Mouse (Mus musculus) frontal cortex, postnatal 10 days (tissue): ENCODE results near the gene Xlr4a.
"Not testable (repeated sequence)": the region's sequence is repeated elsewhere in the genome, so short reads cannot be mapped to it uniquely, and the experiment has no call there.

Experiments
- DNase-seq, 2 experiments: peaks; one replicate each; pipeline ENCODE4 v3.0.0; 2022; ENCODE audit warnings: low spot score in 2 of 2, mixed read lengths in 1 of 2

The Xlr4a gene

DNA sequence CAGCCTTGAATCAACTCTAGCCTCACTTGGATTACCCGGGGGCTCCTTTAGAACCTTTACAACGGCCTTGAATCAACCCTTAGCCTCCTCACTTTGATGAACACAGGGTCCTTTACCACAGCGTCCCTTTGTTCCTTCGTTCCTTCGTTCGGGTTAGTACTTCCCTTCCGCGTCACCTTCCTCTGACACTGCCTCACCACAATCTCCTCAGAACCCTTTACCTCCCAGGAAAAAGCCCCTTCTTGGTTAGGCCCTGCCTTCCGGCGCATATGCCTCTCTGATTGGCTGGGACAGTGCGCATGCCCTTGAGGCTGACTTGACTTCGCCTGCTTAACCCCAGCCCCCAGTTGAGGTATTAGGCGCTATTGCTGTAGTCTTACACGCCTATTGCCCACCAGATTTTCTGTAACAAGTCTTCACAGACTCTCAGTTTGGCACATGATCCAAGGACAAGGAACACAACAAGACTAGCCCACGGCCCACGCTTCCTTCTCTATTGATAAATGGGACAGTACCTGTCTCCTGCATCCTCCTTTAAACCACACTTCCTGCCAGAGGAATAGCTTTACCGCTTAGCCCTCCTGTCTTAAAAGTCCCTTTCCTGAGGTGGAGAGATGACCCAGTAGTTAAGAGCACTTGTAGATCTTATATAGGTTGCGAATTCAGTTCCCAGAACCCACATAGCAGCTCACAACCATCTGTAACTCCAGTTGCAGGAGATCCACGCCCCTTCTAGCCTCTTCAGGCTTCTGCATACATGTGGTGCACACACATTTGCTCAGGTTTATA lies at the start of gene Xlr4a:
Xlr4a (minus strand) TSS at position 212 of the 789 bp plus-strand sequence.
- DNase-seq = not testable (repeated sequence)

DNA sequence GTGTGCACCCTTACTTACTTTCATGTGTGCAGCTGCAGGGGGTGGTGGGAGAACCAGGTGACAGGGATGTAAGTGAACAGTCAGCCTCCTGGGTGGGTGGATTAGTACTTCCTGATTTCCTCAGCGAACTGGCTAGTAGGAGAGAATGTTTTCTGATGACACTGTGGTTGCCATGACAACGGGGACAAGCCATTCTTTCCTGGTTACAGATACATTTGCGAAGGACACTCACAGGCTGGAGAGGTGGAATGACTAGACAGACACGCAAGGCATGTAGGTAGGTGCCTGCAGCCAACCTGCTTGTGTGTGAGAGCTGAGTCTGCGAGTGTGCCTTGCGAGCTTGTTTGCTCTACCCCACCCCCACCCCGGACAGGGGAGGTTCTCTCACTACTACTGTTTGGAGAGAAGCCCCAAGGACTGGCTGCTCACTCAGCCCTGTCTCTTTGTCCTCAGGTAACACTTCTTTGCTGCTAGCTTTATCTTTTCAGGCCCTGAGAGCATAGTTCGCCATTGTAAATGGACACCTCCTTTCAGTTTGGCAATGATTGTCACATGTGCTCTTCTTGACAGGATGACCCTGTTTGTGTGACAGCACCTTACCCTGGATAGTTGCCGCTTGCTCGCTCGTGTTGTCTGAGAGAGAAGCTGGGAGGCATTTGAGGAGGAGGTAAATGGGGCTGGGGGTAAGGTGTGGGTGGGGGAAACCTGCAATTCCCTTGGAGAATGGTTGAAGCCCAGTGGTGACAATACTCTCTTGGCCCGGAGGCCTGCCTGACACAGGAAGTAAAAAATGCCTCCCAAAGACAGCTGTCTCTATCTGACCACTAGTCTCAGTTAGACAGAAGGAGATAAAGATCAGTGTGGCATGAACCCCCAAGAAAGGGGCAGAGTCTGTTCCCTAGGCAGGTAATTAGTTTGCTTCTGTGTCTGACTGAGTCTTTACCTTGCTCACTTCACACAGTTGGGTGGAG lies 40.9 kb upstream of the Xlr4a start:
- DNase-seq = not testable (repeated sequence)

DNA sequence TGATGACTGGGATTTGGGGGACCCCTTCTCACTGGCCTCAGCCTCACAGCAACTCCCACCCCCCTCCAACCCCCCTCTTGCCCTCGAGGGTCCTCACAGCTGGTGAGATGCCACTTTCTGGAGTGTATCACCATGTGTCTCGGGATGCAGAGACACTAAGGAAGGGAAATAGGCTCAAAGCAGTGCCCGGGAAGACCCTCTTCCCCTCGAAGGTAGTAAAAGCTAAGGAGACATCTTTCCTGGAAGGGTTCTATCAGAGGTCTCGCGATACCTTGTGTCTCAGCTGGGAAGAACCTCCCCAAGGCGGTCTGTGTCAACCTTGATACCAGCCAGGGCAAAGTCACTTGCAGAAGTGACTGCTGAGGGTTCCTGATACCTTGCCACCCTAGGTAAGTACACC lies 34.5 kb upstream of the Xlr4a start, which contains the start of gene Gm14685:
Gm14685 (plus strand) TSS at position 301 of the 400 bp plus-strand sequence.
- not testable (repeated sequence) for DNase-seq

DNA sequence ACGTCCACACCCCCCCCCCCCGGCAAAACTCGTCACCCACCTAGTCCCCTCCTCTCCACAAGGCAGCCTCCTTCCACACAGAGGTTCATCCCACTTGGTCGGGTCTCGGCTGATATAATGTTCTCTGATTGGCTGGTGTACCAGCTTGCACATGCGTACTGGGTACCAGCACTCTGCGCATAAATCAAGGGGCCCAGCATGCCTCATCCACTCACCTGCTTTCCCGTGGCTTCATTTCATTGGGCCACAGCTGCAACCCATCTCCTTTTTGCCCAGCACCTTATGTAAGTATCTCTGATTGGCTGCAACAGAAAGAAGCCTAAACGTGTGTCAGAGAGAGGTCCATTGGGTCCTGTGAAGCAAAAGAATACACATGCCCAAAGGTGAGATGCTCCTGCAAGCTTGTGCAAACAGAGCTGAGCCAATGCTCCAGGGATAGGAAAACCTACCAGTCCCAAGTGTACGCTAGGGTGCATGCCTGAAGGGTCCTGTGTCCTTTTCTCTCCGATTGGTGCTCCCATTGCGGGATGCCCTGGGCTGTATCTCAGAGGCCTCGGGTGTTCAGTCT lies 14.7 kb upstream of the Xlr4a start, which contains the start of gene Xlr3a:
Xlr3a (minus strand) TSS at position 155 of the 568 bp plus-strand sequence.
- DNase-seq = not testable (repeated sequence)

DNA sequence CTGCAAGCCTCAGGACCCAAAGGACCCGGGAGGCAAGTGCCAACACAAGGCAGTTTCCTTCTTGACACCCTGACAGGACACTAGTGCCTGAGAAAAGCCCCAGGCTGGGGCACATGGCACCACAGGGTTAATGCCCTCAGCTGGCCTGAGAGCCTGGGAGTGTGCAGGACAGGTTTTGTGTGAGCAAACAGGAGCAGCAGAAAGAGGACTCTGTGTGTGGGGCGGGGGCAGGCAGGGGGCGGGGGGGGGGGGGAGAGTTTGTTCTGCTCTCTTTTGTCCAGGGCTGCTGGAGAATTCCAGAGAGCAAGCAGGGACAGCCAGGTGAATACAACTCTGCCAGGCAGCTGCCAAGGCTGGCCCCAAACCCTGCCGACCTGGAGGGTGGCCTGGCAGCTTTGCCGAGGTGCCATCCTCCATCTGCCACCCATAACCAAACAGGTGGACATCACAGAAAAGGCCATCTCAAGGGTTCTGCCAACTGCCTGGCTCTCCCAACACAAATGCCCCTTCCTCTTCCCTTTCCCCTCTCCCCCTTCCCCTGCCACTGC lies 15.4 kb downstream of the Xlr4a start:
- not testable (repeated sequence) for DNase-seq

- DNase-seq = no peak
Observed at GRCm38 (mm10) chrX:73064415-73064793, 17.9 kb downstream of the Xlr4a start, which contains the start of gene Pnma3. Gene Pnma3 (plus strand): TSS chrX:73064787.

- peak; percentile 32 to 37 for DNase-seq
Observed at GRCm38 (mm10) chrX:73063512-73064414, 18.5 kb downstream of the Xlr4a start.

GRCm38 (mm10) chrX:73062323-73062722 lies 20.0 kb downstream of the Xlr4a start:
- DNase-seq = no peak

DNA sequence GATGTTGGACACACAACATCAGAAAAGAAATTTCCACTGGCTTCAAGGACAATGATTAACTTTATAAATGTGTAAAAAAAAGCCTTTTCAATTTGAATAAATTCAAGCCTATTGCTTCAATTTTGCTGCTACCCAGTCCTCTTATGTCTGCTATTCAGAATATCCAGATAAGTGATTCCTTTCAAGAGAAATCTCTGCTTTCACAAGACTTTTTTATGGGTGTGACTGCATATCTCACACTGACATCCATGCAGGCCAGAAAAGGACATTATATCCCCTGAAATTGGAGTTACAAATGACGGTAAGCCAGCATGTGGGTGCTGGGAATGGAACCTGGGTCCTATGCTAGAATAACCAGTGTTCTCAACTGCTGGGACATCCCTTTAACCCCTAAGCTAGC lies 20.8 kb downstream of the Xlr4a start:
- DNase-seq = no peak

DNA sequence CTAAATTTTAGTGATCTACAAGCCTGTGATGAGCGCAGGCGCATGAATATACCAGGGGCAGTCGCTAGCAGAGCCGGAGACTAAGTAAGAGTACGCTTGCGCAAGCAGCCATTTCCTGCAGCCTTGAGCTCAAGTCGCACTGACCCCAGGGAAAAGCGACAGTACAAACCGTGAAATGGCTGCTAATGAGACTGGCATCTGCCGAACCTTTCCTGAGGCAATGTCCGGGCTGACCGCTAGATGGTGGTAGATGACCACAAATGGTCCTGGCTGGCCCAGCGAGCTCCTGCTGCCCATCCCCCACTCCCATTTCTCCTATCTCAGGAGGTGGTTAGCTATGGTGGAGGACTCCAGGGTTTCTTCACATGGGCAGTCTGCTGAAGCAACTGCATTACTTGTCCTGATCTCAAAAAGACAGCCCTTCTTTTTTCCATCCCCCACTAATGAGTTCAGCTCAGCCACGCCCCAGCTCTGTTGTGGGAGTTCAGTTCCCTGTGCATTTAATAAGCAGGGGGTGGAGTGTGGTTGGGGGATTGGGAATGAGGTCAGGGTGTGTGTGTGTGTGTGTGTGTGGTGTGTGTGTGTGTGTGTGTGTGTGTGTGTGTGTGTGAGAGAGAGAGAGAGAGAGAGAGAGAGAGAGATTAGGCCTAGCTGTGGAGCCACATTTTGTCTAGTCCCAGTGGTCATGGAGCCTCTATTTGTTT lies 28.3 kb downstream of the Xlr4a start:
- DNase-seq = peak; percentile 84 to 91

DNA sequence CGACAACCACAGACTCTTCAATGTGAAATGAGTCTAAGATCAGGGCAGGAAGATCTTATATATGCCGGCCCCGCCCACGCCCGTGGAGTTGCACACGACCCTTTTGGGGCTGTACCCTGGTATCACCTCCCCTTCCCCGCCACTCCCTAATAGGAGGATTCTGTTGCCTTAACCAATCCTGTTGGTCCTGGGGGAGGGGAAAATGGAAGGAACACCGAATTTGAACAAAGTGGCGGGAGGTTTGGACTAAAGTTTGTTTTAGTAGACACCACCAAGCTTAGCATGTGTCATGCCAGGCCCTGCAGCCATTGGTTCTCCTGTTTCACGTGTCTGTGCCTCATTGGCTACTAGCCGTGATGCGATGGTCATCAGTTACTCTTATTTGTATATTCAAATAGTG lies 42.6 kb downstream of the Xlr4a start:
- no peak for DNase-seq

- DNase-seq = no peak
Observed at GRCm38 (mm10) chrX:73038831-73039230, 43.4 kb downstream of the Xlr4a start.

- DNase-seq = no peak
Observed at GRCm38 (mm10) chrX:73037003-73037402, 45.3 kb downstream of the Xlr4a start, which contains the start of gene Pnma5. Gene Pnma5 (minus strand): TSS chrX:73037103.
